Mouse (Mus musculus) cerebellum, postnatal 25 days (tissue): ENCODE results near the gene Ralgapb.

Source experiments
- DNase-seq, 2 experiments: peaks; one replicate each; pipeline ENCODE4 v3.0.0; 2021; ENCODE audit warnings: mixed read lengths in 2 of 2

Ralgapb gene

GRCm38 (mm10) chr2:158519800-158520199, 110.2 kb downstream of the Ralgapb start:
- DNase-seq = no peak

GRCm38 (mm10) chr2:158523060-158523459, 113.4 kb downstream of the Ralgapb start:
- no peak for DNase-seq

GRCm38 (mm10) chr2:158524129-158524860, 114.6 kb downstream of the Ralgapb start:
- DNase-seq = no peak

- peak; percentile 60 to 73 for DNase-seq
Observed at GRCm38 (mm10) chr2:158534090-158534489, 124.4 kb downstream of the Ralgapb start.

- no peak for DNase-seq
Observed at GRCm38 (mm10) chr2:158534559-158534958, 124.9 kb downstream of the Ralgapb start.

DNA sequence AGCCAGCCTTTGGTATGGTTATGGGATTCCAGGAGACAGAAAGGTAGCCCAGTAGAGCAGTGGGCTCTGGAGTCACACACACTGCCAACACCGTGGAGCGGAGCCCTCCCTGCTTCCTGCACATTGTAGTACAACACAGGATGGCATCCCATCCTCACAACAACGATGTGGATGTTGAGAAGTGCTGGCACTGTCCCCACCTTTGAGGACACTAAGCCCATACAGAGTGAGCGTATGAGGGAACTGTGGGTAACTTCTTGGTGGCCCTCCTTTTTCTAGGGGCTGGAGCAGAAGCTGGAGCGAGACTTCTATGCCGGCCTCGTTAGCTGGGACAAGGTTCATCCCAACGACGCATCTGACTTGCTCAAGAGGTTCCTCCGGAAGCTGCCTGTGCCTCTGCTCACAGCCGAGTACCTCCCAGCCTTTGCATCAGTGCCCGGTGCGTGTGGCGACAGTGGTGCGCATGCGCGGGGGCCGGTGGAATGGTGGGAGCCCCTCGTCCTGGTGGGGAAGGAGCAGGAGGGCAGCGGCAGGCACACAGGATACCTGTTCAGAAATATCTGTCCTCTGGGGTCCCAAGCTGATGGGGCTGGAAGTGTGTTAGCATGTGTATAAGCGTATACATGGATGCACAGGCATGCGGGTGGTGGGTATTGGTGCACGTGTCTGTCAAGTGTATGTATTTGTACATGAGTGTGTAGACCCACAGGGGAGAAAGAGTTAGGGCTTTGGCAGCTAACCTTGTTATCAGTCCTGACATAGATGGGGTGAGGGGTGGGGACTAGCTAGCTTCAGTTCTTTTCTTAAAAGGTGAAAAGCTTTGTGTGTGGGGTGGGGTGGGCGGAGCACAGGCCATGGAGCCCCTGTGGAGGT, 130.0 kb downstream of the Ralgapb start:
- DNase-seq = peak in 1 of 2 experiments; percentile 45

- no peak for DNase-seq
Observed at GRCm38 (mm10) chr2:158541286-158541685, 131.6 kb downstream of the Ralgapb start.

- DNase-seq = no peak
Observed at GRCm38 (mm10) chr2:158545266-158545665, 135.6 kb downstream of the Ralgapb start.

- peak; percentile 71 to 83 for DNase-seq
Observed at GRCm38 (mm10) chr2:158546751-158547150, 137.1 kb downstream of the Ralgapb start.
